Mouse (Mus musculus) thymus, postnatal 10 days (tissue): ENCODE results near the gene Gpr18.

ENCODE experiments used
- DNase-seq, 2 experiments: peaks; one replicate each; pipeline ENCODE4 v3.0.0; 2021; ENCODE audit warnings: low spot score in 2 of 2

The Gpr18 gene

GRCm38 (mm10) chr14:121922731-121923130, 7.2 kb upstream of the Gpr18 start:
- DNase-seq, result no peak

- no peak for DNase-seq
These were observed 6.4 kb upstream of the Gpr18 start for GRCm38 (mm10) chr14:121922016-121922415.

GRCm38 (mm10) chr14:121920511-121921124, 5.0 kb upstream of the Gpr18 start:
- no peak for DNase-seq

- peak in 1 of 2 experiments; percentile 56 for DNase-seq
These were observed 4.2 kb upstream of the Gpr18 start for GRCm38 (mm10) chr14:121919752-121920151.

GRCm38 (mm10) chr14:121918266-121918665, 2.7 kb upstream of the Gpr18 start:
- no peak for DNase-seq

GRCm38 (mm10) chr14:121916311-121917094, 922 bp upstream of the Gpr18 start:
- DNase-seq, result no peak

GRCm38 (mm10) chr14:121915143-121915542, 438 bp downstream of the Gpr18 start:
- DNase-seq, result no peak

GRCm38 (mm10) chr14:121912501-121912900, 3.1 kb downstream of the Gpr18 start:
- DNase-seq, result no peak

- no peak for DNase-seq
These were observed 5.7 kb downstream of the Gpr18 start for GRCm38 (mm10) chr14:121909868-121910267.

- no peak for DNase-seq
These were observed 8.4 kb downstream of the Gpr18 start for GRCm38 (mm10) chr14:121906992-121907681.

GRCm38 (mm10) chr14:121906341-121906991, 9.1 kb downstream of the Gpr18 start:
- no peak for DNase-seq

- no peak for DNase-seq
These were observed 10.8 kb downstream of the Gpr18 start for GRCm38 (mm10) chr14:121904754-121905153.

- no peak for DNase-seq
These were observed 12.2 kb downstream of the Gpr18 start for GRCm38 (mm10) chr14:121903381-121903876.

- DNase-seq, result no peak
These were observed 14.1 kb downstream of the Gpr18 start for GRCm38 (mm10) chr14:121901511-121901910.

GRCm38 (mm10) chr14:121899071-121899470, 16.5 kb downstream of the Gpr18 start:
- no peak for DNase-seq

GRCm38 (mm10) chr14:121898509-121898908, 17.1 kb downstream of the Gpr18 start:
- peak in 1 of 2 experiments; percentile 22 for DNase-seq

GRCm38 (mm10) chr14:121897773-121898172, 17.8 kb downstream of the Gpr18 start:
- no peak for DNase-seq

GRCm38 (mm10) chr14:121896126-121897090, 19.2 kb downstream of the Gpr18 start:
- no peak for DNase-seq

- DNase-seq, result no peak
These were observed 20.3 kb downstream of the Gpr18 start for GRCm38 (mm10) chr14:121895316-121895715.

GRCm38 (mm10) chr14:121894511-121895135, 21.0 kb downstream of the Gpr18 start:
- no peak for DNase-seq
